Mouse (Mus musculus) myocyte (in vitro differentiated cells): ENCODE data around the gene Smim12.
A peak's percentile ranks its signal among the peaks of the same experiment; 100 is the strongest.

Experiments used
- MAX ChIP-seq: IDR thresholded peaks from one replicate; pipeline ENCODE4 v1.6.1; 2011; ENCODE audit warnings: low read depth, mild to moderate bottlenecking, control low read depth
- MYOD1 ChIP-seq, 3 experiments: IDR thresholded peaks; one replicate each; pipeline ENCODE4 v1.6.1; 2011; ENCODE audit warnings: control low read depth in 2 of 3, low read depth in 2 of 3, mild to moderate bottlenecking in 2 of 3, moderate library complexity in 1 of 3; ENCODE audit not compliant: insufficient read length in 2 of 3, control insufficient read depth in 1 of 3
- MYOG ChIP-seq, 3 experiments: IDR thresholded peaks; one replicate each; pipeline ENCODE4 v1.6.1; 2011; ENCODE audit warnings: control low read depth in 2 of 3, low read depth in 2 of 3, mild to moderate bottlenecking in 2 of 3; ENCODE audit not compliant: insufficient read length in 2 of 3, control insufficient read depth in 1 of 3, insufficient read depth in 1 of 3
- POLR2A ChIP-seq: IDR thresholded peaks from one replicate; pipeline ENCODE4 v1.6.1; 2011; ENCODE audit warnings: low read depth, mild to moderate bottlenecking, control low read depth, moderate library complexity; ENCODE audit not compliant: insufficient read length
- USF1 ChIP-seq: IDR thresholded peaks from one replicate; pipeline ENCODE4 v1.6.1; 2011; ENCODE audit warnings: low read depth, mild to moderate bottlenecking, control low read depth, moderate library complexity

DNA sequence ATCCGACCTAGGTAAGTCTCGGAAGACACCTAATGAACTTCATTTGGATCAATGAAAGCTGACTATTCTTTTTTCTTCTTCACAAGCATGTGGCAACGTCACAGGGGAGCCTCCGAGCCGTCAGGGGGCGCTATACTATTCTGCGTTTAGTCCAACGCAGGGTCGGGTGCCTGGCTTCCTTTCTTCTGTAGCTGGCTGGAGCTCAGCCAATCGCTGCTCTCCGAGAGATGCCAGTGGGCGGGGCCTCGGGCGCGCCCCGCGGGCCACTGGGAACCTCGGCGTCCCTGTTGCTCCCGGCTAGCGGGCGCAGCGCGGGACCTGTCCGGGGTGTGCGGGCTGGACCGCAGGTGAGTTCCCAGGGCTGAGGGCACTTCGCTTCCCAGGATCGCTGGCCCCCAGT, at the start of gene Smim12:
- TF ChIP-seq MAX: no peak
- TF ChIP-seq POLR2A: peak; percentile 97
- no peak for TF ChIP-seq USF1
- peak in 1 of 3 experiments; percentile 4 for TF ChIP-seq MYOG (IDR thresholded peaks at IDR 0.05; ENCODE audit: control insufficient read depth in 1 of 3, insufficient read depth in 1 of 3, insufficient read length in 2 of 3, low read depth in 2 of 3)
- TF ChIP-seq MYOD1 (IDR thresholded peaks at IDR 0.05; ENCODE audit: control insufficient read depth in 1 of 3, insufficient read length in 2 of 3, low read depth in 2 of 3): no peak
